Mouse (Mus musculus) R1 (cell line): ENCODE data around the gene Pqbp1.

Experiments used
- DNase-seq: peaks from one replicate; pipeline ENCODE4 v3.0.0-alpha.2; 2018; ENCODE audit warnings: low read depth, low spot score

Pqbp1 gene

DNA sequence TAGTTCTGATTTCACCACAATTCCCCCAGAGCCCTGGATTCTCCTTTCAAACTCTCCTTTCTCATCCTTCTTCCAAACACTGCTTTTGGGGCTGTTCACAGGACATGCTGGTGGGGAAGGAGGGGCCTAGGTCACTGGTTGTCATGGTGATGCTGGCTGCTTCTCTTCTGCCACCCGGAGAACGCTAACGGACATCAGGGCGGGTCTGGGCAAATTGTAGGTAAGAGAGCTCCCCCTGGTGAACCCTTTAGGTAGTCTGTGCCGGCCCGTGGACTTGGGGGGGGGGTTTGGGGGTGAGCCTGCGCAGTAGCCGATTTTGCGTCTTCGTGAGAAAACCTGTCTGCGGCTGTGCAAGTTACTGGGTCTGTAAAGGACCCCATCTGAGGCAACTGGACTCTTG, 19.2 kb downstream of the Pqbp1 start:
- DNase-seq: peak; percentile 93

GRCm38 (mm10) chrX:7878495-7878894, 20.6 kb downstream of the Pqbp1 start:
- no peak for DNase-seq

DNA sequence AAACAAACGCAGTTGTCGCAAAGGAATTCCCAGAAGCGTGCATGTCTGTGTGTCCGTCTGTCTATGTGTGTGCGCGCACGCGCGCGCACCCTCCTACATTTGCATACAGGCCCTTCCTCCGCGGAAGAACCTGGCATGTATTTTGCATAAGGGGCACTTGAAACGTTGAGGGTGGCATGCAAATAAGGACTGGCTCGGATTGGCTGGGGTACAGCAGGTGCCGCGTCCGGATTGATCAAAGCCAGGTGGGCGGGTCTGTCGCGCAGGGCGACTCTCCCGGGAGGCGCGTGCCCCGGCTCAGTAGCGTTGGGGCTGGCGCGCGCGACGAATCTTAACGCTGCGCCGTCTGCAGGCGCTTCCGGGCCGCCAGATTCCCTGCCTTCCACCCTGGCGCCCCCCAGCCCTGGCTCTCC, 21.1 kb downstream of the Pqbp1 start, which contains the start of gene Pim2:
Gene Pim2 (plus strand): TSS at position 256 of the 413 bp plus-strand sequence.
- DNase-seq: peak; percentile 94

DNA sequence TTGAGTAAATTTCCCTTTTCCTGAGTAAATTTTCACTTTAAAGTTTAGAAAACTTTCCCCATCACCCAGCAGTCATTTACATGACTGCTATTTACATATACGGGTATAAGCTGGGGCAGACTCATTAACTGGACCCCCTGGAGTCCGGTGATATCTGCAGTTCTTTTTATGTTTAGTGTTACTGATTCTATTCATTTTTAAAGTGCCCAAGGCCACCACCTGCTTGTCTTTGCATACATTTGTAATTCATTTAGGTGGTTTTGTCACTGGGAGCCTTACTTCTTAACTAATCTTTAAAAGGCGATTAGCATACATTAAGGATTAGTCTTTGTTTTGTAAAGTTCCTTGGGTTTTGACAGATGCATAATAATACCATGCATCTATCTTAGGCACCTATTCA, 29.2 kb downstream of the Pqbp1 start:
- DNase-seq: peak; percentile 82

GRCm38 (mm10) chrX:7868506-7868905, 30.6 kb downstream of the Pqbp1 start:
- DNase-seq: peak; percentile 35

DNA sequence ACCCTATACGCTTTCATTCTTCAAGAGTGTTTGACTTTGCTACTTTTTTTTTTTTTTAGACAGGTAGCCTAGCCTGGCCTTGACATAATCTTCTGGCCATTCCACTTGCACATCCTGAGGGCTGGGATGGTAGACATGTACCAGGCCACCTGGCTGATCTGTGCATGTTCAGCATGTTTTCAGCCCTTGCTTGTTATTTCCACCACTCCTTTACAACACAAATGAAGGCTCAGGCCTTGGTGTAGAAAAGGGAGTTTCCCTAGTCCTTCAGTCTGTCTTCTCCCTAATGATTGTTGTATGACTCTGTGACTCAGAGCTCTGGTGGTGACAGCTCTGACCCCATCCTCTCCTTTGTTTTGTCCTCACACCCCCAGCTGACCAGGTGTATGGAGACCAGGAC, 31.9 kb downstream of the Pqbp1 start:
- DNase-seq: no peak

DNA sequence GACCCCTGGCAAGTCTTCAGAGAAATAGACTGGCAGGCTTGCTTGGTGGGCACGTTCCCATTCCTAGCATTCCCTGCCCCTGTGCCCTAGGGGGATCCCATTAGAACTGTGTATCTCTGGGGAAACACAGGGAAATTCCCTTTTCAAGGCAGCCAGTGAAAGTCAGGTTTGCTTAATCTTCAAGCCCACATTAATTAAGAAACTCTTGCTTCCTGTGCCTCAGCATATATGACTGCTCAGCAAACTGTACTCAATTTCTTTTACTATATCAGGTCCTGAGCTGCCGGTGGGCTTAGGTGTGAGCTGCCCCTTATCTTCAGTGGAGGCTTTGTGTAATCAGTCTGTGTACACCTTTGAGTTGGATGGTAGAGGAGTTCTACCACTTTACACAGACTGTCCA, 33.3 kb downstream of the Pqbp1 start:
- DNase-seq: no peak

DNA sequence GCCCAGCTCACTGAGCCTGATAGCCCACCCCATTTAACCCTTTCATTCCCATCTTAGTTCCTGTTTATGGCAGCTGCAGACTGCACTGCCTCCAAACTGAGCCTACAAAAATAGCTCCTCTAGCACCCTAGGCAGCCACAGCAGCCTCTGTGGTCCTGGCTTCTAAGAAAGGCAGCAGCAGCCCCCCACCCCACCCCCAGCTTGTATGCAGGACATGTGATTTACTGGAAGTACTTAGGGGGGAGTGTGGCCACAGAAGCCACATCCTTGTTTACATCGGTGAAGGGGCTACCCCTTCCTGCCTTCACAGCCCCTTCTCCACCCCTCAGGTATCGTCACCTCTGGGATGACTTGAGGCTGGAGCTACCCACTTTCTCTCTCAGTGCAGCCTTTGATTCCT, 33.7 kb downstream of the Pqbp1 start:
- DNase-seq: no peak

DNA sequence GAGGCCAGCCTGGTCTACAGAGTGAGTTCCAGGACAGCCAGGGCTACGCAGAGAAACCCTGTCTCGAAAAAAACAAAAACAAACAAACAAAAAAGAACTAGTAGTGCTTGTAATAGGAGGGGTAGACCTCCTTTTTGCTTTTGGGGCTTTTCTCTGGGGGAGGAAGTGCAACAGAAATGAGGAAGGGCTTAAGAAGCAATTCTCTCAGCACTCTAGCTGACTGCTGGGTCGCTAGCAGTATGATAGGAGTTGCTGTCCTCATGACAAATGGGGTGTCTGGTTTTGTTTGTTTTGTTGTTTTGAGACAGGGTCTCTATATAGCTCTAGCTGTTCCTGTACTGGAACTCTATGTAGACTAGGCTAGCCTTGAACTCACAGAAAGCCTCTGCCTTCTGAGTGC, 34.5 kb downstream of the Pqbp1 start:
- no peak for DNase-seq

DNA sequence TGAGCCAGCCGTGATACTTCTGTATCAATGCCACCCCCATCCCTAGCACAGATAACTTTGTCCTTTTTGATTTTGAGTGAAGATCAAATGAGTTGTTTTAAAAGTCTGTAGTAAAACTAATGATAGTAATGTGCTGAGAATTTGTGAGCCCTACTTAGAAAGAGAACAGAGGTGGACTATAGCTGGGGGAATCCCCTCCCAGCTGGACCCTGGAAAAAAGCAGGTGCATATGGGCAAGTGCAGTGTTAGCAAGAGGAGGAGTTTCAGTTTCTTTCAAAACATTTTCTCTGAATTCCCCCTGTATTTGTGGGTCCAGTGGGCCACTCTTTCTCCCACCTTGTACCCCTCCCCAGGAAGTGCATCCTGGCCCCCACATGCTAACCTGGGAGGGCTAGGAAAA, 35.9 kb downstream of the Pqbp1 start:
- no peak for DNase-seq

DNA sequence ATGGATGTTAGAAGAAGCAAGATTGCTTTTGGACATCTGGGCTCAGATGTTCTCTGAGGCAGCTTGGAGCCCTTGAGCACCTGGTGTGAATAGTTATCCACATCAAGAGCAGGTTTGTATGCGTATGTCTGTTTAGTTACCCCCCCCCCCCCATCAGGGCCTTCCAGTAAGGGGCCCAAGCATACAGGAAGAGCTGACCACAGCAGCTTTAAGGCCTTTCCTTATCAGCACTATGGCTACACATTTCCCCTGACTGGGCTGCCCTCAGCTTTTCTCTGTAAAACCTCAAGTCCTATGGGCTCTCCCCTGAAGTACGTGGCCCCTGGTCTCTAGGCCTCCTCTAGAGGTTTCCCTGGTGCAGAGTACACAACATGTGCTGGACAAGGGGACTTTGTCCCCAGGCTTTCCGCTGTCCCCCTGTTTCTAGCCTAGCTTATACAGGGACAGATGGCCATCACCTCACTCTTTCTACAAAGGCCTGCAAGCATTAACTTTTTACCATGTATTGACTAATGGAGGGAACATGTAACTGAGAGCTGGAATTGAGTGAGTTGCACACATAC, 39.8 kb downstream of the Pqbp1 start:
- DNase-seq: no peak

- DNase-seq: peak; percentile 49
These were observed 44.5 kb downstream of the Pqbp1 start for GRCm38 (mm10) chrX:7854578-7854977.

DNA sequence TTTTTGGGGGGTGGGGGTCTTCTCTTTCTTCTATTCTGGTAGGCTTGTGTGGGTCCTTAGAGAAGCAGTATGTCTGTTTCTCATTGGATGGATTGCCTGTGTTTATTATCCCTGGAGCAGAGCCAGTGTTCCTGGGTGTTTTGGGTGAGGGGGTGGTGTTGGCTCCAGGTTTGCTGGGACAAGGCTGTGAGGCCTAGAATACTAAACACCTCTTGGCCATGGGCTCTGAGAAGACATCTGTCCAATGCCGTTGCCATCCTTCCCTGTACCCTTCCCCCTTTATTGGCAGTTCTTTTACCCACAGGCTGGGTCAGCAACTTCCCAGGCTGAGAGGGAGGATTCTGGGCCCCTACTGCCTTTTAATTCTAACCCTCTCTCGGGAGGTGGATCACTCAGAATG, 51.2 kb downstream of the Pqbp1 start:
- no peak for DNase-seq
